Mouse (Mus musculus): Measurements from ENCODE around the gene Gdf2. TPM values are rescaled to one million over a fixed set of nuclear protein-coding genes. Genes with fewer than 3 reads are reported as not detected.

The Gdf2 gene
- not detected in 2 replicates for polyA plus RNA-seq (2014; fragmentation: Nextera tagmentation; extraction: Ambion mirVana)

GRCm38 (mm10) chr14:33940739-33941138, at the start of gene Gdf2:
Gene Gdf2 (plus strand): TSS chr14:33941039.
- ATAC-seq (ENCODE audit: low FRiP score, low TSS enrichment): no peak
- no peak within 1 kb of the TSS for H3K4me2 ChIP-seq (ENCODE audit: low read length)
- no peak within 1 kb of the TSS for H3K27ac ChIP-seq (replicated peaks; ENCODE audit: low read depth, low read length)
- WGBS: 81% methylated on average over 8 of the region's 8 CpGs
- no peaks in the 10 kb centered on the region for H3K4me1 ChIP-seq (ENCODE audit: control insufficient read depth, insufficient read depth, low read length)
- H3K4me3 ChIP-seq (replicated peaks; ENCODE audit: low read depth, low read length): no peak within 1 kb of the TSS
- H3K27me3 ChIP-seq (ENCODE audit: control insufficient read depth, insufficient read depth, low read length): no peaks in the 10 kb centered on the region
- no peak within 1 kb of the TSS for H3K9ac ChIP-seq (replicated peaks; ENCODE audit: low read length)
- no peak for DNase-seq
- H3K9me3 ChIP-seq (ENCODE audit: control insufficient read depth, low read length): no peaks in the 10 kb centered on the region
- no peaks in the 10 kb centered on the region for H3K36me3 ChIP-seq (ENCODE audit: control insufficient read depth, insufficient read depth, low read length)

- ATAC-seq (ENCODE audit: low FRiP score, low TSS enrichment) (no peak), DNase-seq (no peak)
- 0 out of 2 replicates have a peak, but pooled peaks cover 5% of the 10 kb centered on the region for H3K4me1 ChIP-seq (ENCODE audit: control insufficient read depth, insufficient read depth, low read length)
- no peaks in the 10 kb centered on the region for H3K27me3 ChIP-seq (ENCODE audit: control insufficient read depth, insufficient read depth, low read length)
- 91% methylated on average over 3 of the region's 3 CpGs for WGBS
- no peak overlapping the region for H3K9ac ChIP-seq (replicated peaks; ENCODE audit: low read length)
- no peaks in the 10 kb centered on the region for H3K9me3 ChIP-seq (ENCODE audit: control insufficient read depth, low read length)
- no peaks in the 10 kb centered on the region for H3K36me3 ChIP-seq (ENCODE audit: control insufficient read depth, insufficient read depth, low read length)
- no peak overlapping the region for H3K4me2 ChIP-seq (ENCODE audit: low read length)
- H3K4me3 ChIP-seq (replicated peaks; ENCODE audit: low read depth, low read length): no peak overlapping the region
- no peak overlapping the region for H3K27ac ChIP-seq (replicated peaks; ENCODE audit: low read depth, low read length)
Measured at GRCm38 (mm10) chr14:33891507-33891906, 49.3 kb upstream of the Gdf2 start.

- Histone ChIP-seq H3K4me2 (ENCODE audit: low read length) (no peak overlapping the region), H3K4me1 (ENCODE audit: control insufficient read depth, insufficient read depth, low read length) (no peaks in the 10 kb centered on the region), H3K9ac (replicated peaks; ENCODE audit: low read length) (no peak overlapping the region), H3K36me3 (ENCODE audit: control insufficient read depth, insufficient read depth, low read length) (no peaks in the 10 kb centered on the region), H3K9me3 (ENCODE audit: control insufficient read depth, low read length) (no peaks in the 10 kb centered on the region), H3K4me3 (replicated peaks; ENCODE audit: low read depth, low read length) (no peak overlapping the region), H3K27me3 (ENCODE audit: control insufficient read depth, insufficient read depth, low read length) (no peaks in the 10 kb centered on the region), H3K27ac (replicated peaks; ENCODE audit: low read depth, low read length) (no peak overlapping the region)
- WGBS: 79% methylated on average over 5 of the region's 5 CpGs
- DNase-seq: no peak
- no peak for ATAC-seq (ENCODE audit: low FRiP score, low TSS enrichment)
Measured at GRCm38 (mm10) chr14:33895777-33896176, 45.1 kb upstream of the Gdf2 start.

GRCm38 (mm10) chr14:33896628-33897300, 44.1 kb upstream of the Gdf2 start:
- H3K4me1 ChIP-seq (ENCODE audit: control insufficient read depth, insufficient read depth, low read length): no peaks in the 10 kb centered on the region
- no peak for DNase-seq

GRCm38 (mm10) chr14:33902783-33903182, 38.1 kb upstream of the Gdf2 start:
- no peak overlapping the region for H3K9ac ChIP-seq (replicated peaks; ENCODE audit: low read length)
- no peaks in the 10 kb centered on the region for H3K36me3 ChIP-seq (ENCODE audit: control insufficient read depth, insufficient read depth, low read length)
- H3K27me3 ChIP-seq (ENCODE audit: control insufficient read depth, insufficient read depth, low read length): no peaks in the 10 kb centered on the region
- H3K4me2 ChIP-seq (ENCODE audit: low read length): no peak overlapping the region
- no peaks in the 10 kb centered on the region for H3K9me3 ChIP-seq (ENCODE audit: control insufficient read depth, low read length)
- DNase-seq (no peak), ATAC-seq (ENCODE audit: low FRiP score, low TSS enrichment) (no peak)
- no peak overlapping the region for H3K27ac ChIP-seq (replicated peaks; ENCODE audit: low read depth, low read length)
- WGBS: 88% methylated on average over 4 of the region's 4 CpGs
- no peak overlapping the region for H3K4me3 ChIP-seq (replicated peaks; ENCODE audit: low read depth, low read length)
- H3K4me1 ChIP-seq (ENCODE audit: control insufficient read depth, insufficient read depth, low read length): no peaks in the 10 kb centered on the region

More at GRCm38 (mm10) chr14:33896628-33897300, 44.1 kb upstream of the Gdf2 start:
- no peaks in the 10 kb centered on the region for H3K36me3 ChIP-seq (ENCODE audit: control insufficient read depth, insufficient read depth, low read length)
- no peak overlapping the region for H3K4me2 ChIP-seq (ENCODE audit: low read length)
- 35% methylated on average over 9 of the region's 9 CpGs for WGBS
- ATAC-seq (ENCODE audit: low FRiP score, low TSS enrichment): no peak
- no peak overlapping the region for H3K9ac ChIP-seq (replicated peaks; ENCODE audit: low read length)
- no peaks in the 10 kb centered on the region for H3K27me3 ChIP-seq (ENCODE audit: control insufficient read depth, insufficient read depth, low read length)
- H3K4me3 ChIP-seq (replicated peaks; ENCODE audit: low read depth, low read length): no peak overlapping the region
- no peak overlapping the region for H3K27ac ChIP-seq (replicated peaks; ENCODE audit: low read depth, low read length)
- H3K9me3 ChIP-seq (ENCODE audit: control insufficient read depth, low read length): no peaks in the 10 kb centered on the region

GRCm38 (mm10) chr14:33903199-33903598, 37.6 kb upstream of the Gdf2 start:
- Histone ChIP-seq H3K27ac (replicated peaks; ENCODE audit: low read depth, low read length) (no peak overlapping the region), H3K4me2 (ENCODE audit: low read length) (no peak overlapping the region), H3K9ac (replicated peaks; ENCODE audit: low read length) (no peak overlapping the region), H3K4me3 (replicated peaks; ENCODE audit: low read depth, low read length) (no peak overlapping the region), H3K36me3 (ENCODE audit: control insufficient read depth, insufficient read depth, low read length) (no peaks in the 10 kb centered on the region), H3K4me1 (ENCODE audit: control insufficient read depth, insufficient read depth, low read length) (no peaks in the 10 kb centered on the region), H3K27me3 (ENCODE audit: control insufficient read depth, insufficient read depth, low read length) (no peaks in the 10 kb centered on the region), H3K9me3 (ENCODE audit: control insufficient read depth, low read length) (no peaks in the 10 kb centered on the region)
- WGBS: 88% methylated on average over 1 of the region's 1 CpGs
- ATAC-seq (ENCODE audit: low FRiP score, low TSS enrichment) (no peak), DNase-seq (no peak)

GRCm38 (mm10) chr14:33904851-33905250, 36.0 kb upstream of the Gdf2 start:
- Histone ChIP-seq H3K9me3 (ENCODE audit: control insufficient read depth, low read length) (no peaks in the 10 kb centered on the region), H3K36me3 (ENCODE audit: control insufficient read depth, insufficient read depth, low read length) (no peaks in the 10 kb centered on the region), H3K4me1 (ENCODE audit: control insufficient read depth, insufficient read depth, low read length) (no peaks in the 10 kb centered on the region)

GRCm38 (mm10) chr14:33913727-33914126, 27.1 kb upstream of the Gdf2 start:
- peak; percentile 42 for DNase-seq
- Histone ChIP-seq H3K36me3 (ENCODE audit: control insufficient read depth, insufficient read depth, low read length) (no peaks in the 10 kb centered on the region), H3K27ac (replicated peaks; ENCODE audit: low read depth, low read length) (no peak overlapping the region), H3K9me3 (ENCODE audit: control insufficient read depth, low read length) (no peaks in the 10 kb centered on the region), H3K9ac (replicated peaks; ENCODE audit: low read length) (no peak overlapping the region), H3K4me3 (replicated peaks; ENCODE audit: low read depth, low read length) (no peak overlapping the region), H3K27me3 (ENCODE audit: control insufficient read depth, insufficient read depth, low read length) (peaks cover 5% of the 10 kb centered on the region; the same call in 1 of the 2 replicates), H3K4me2 (ENCODE audit: low read length) (no peak overlapping the region), H3K4me1 (ENCODE audit: control insufficient read depth, insufficient read depth, low read length) (no peaks in the 10 kb centered on the region)
- WGBS: 22% methylated on average over 3 of the region's 3 CpGs
- no peak for ATAC-seq (ENCODE audit: low FRiP score, low TSS enrichment)

More at GRCm38 (mm10) chr14:33904851-33905250, 36.0 kb upstream of the Gdf2 start:
- no peak overlapping the region for H3K27ac ChIP-seq (replicated peaks; ENCODE audit: low read depth, low read length)
- H3K4me2 ChIP-seq (ENCODE audit: low read length): no peak overlapping the region
- ATAC-seq (ENCODE audit: low FRiP score, low TSS enrichment) (no peak), DNase-seq (no peak)
- H3K9ac ChIP-seq (replicated peaks; ENCODE audit: low read length): no peak overlapping the region
- H3K27me3 ChIP-seq (ENCODE audit: control insufficient read depth, insufficient read depth, low read length): no peaks in the 10 kb centered on the region
- no peak overlapping the region for H3K4me3 ChIP-seq (replicated peaks; ENCODE audit: low read depth, low read length)

- DNase-seq (no peak), ATAC-seq (ENCODE audit: low FRiP score, low TSS enrichment) (no peak)
- Histone ChIP-seq H3K27ac (replicated peaks; ENCODE audit: low read depth, low read length) (no peak overlapping the region), H3K36me3 (ENCODE audit: control insufficient read depth, insufficient read depth, low read length) (no peaks in the 10 kb centered on the region), H3K4me2 (ENCODE audit: low read length) (no peak overlapping the region), H3K4me1 (ENCODE audit: control insufficient read depth, insufficient read depth, low read length) (no peaks in the 10 kb centered on the region), H3K4me3 (replicated peaks; ENCODE audit: low read depth, low read length) (no peak overlapping the region), H3K9me3 (ENCODE audit: control insufficient read depth, low read length) (no peaks in the 10 kb centered on the region), H3K27me3 (ENCODE audit: control insufficient read depth, insufficient read depth, low read length) (peaks cover 5% of the 10 kb centered on the region; the same call in 1 of the 2 replicates), H3K9ac (replicated peaks; ENCODE audit: low read length) (no peak overlapping the region)
- 91% methylated on average over 9 of the region's 9 CpGs for WGBS
Measured at GRCm38 (mm10) chr14:33914206-33914605, 26.6 kb upstream of the Gdf2 start.
